Mouse (Mus musculus) midbrain, embryonic 11.5 days (tissue): ENCODE data around the gene Prdm13. TPM values are rescaled to one million over a fixed set of nuclear protein-coding genes. Genes with fewer than 3 reads are reported as not detected.

Experiments used
- ATAC-seq: fragments of 200-750 bp; cut with Nextera tagmentation; 2 replicates; pipeline ENCODE4 v1.8.0; 2017; ENCODE audit warnings: moderate TSS enrichment, moderate library complexity; ENCODE audit not compliant: low FRiP score
- DNase-seq: peaks from one replicate; pipeline ENCODE4 v3.0.0; 2015; ENCODE audit warnings: low spot score; ENCODE audit errors: missing footprints
- H3K27ac ChIP-seq: fragments of 300-500 bp; sonication (generic); 2 replicates; pipeline ENCODE4 v1.5.1; 2014; ENCODE audit warnings: low read depth, low read length
- H3K27me3 ChIP-seq: fragments of 300-500 bp; sonication (generic); 2 replicates; pipeline ENCODE4 v1.6.1; 2014; ENCODE audit warnings: mild to moderate bottlenecking, low read length, moderate library complexity, mixed read lengths; ENCODE audit not compliant: control insufficient read depth, insufficient read depth
- H3K36me3 ChIP-seq: fragments of 300-500 bp; sonication (generic); 2 replicates; pipeline ENCODE4 v1.6.1; 2014; ENCODE audit warnings: mild to moderate bottlenecking, low read length, moderate library complexity, mixed read lengths; ENCODE audit not compliant: control insufficient read depth, insufficient read depth
- H3K4me1 ChIP-seq: fragments of 300-500 bp; sonication (generic); 2 replicates; pipeline ENCODE4 v1.6.1; 2014; ENCODE audit warnings: low read length; ENCODE audit not compliant: control insufficient read depth, insufficient read depth
- H3K4me2 ChIP-seq: fragments of 300-500 bp; sonication (generic); 2 replicates; pipeline ENCODE4 v1.6.1; 2014; ENCODE audit warnings: mild to moderate bottlenecking, moderate library complexity
- H3K4me3 ChIP-seq: fragments of 300-500 bp; sonication (generic); 2 replicates; pipeline ENCODE4 v1.5.1; 2014; ENCODE audit warnings: low read depth, low read length
- H3K9ac ChIP-seq: fragments of 300-500 bp; sonication (generic); 2 replicates; pipeline ENCODE4 v1.6.1; 2014; ENCODE audit warnings: low read length
- H3K9me3 ChIP-seq: fragments of 300-500 bp; sonication (generic); 2 replicates; pipeline ENCODE4 v1.6.1; 2016; ENCODE audit warnings: low read length; ENCODE audit not compliant: control insufficient read depth
- WGBS: fragments of 180-500 bp; shearing (Covaris S2); extraction: QIAGEN DNeasy Blood & Tissue Kit; methylation state at CpG from one replicate; pipeline ENCODE4 v1.1.7; 2014; 5-methylcytosine and 5-hydroxymethylcytosine counted together
- polyA plus RNA-seq: library from polyadenylated mRNA; unstranded; fragments of >200 nt; fragmentation: Nextera tagmentation; extraction: Ambion mirVana; gene quantifications from 2 replicates; pipeline ENCODE4 v1.2.1, GENCODE M21; 2014

Prdm13 gene
- polyA plus RNA-seq, 1 experiment from 2014 or later, result 0.25 TPM

GRCm38 (mm10) chr4:21689492-21689941 is 3.8 kb upstream of the Prdm13 start:
- Histone ChIP-seq H3K4me2 (peak overlapping the region; percentile 95), H3K9ac (no peak overlapping the region), H3K4me3 (peak overlapping the region; percentile 46; the same call in 1 of the 2 replicates), H3K27me3 (peaks cover 83% of the 10 kb centered on the region), H3K9me3 (no peaks in the 10 kb centered on the region), H3K27ac (no peak overlapping the region), H3K4me1 (peaks cover 17% of the 10 kb centered on the region), H3K36me3 (no peaks in the 10 kb centered on the region)
- DNase-seq, result peak; percentile 94
- ATAC-seq, result peak; percentile 10
- under 1% methylated on average over 18 of the region's 18 CpGs for WGBS

GRCm38 (mm10) chr4:21688703-21689200 is 3.0 kb upstream of the Prdm13 start:
- Histone ChIP-seq H3K9me3 (no peaks in the 10 kb centered on the region), H3K4me2 (peak overlapping the region; percentile 95), H3K36me3 (no peaks in the 10 kb centered on the region), H3K27ac (no peak overlapping the region), H3K4me1 (peaks cover 17% of the 10 kb centered on the region), H3K4me3 (peak overlapping the region; percentile 46), H3K9ac (peak overlapping the region; percentile 63), H3K27me3 (peaks cover 90% of the 10 kb centered on the region)
- peak; percentile 76 for ATAC-seq
- peak; percentile 94 for DNase-seq
- WGBS, result under 1% methylated on average over 54 of the region's 64 CpGs

- Histone ChIP-seq H3K4me3 (peak overlapping the region; percentile 46), H3K4me2 (peak overlapping the region; percentile 95), H3K4me1 (peaks cover 17% of the 10 kb centered on the region), H3K9me3 (no peaks in the 10 kb centered on the region), H3K27me3 (peaks cover 95% of the 10 kb centered on the region), H3K9ac (peak overlapping the region; percentile 63), H3K27ac (no peak overlapping the region), H3K36me3 (no peaks in the 10 kb centered on the region)
- WGBS, result 1% methylated on average over 50 of the region's 51 CpGs
- ATAC-seq (peak; percentile 70), DNase-seq (peak; percentile 96)
Measured at GRCm38 (mm10) chr4:21687783-21688702, 2.3 kb upstream of the Prdm13 start.

GRCm38 (mm10) chr4:21686934-21687333 is 1.2 kb upstream of the Prdm13 start:
- no peaks in the 10 kb centered on the region for H3K36me3 ChIP-seq
- H3K27me3 ChIP-seq, result peaks cover 96% of the 10 kb centered on the region
- no peak overlapping the region for H3K27ac ChIP-seq
- no peak overlapping the region for H3K4me3 ChIP-seq
- no peaks in the 10 kb centered on the region for H3K9me3 ChIP-seq
- 0% methylated on average over 5 of the region's 5 CpGs for WGBS
- DNase-seq (no peak), ATAC-seq (no peak)
- no peak overlapping the region for H3K4me2 ChIP-seq
- H3K9ac ChIP-seq, result no peak overlapping the region
- H3K4me1 ChIP-seq, result peaks cover 17% of the 10 kb centered on the region

- H3K4me3 ChIP-seq, result no peak overlapping the region
- no peaks in the 10 kb centered on the region for H3K9me3 ChIP-seq
- H3K27ac ChIP-seq, result no peak overlapping the region
- DNase-seq (peak; percentile 93), ATAC-seq (no peak)
- no peaks in the 10 kb centered on the region for H3K36me3 ChIP-seq
- no peak overlapping the region for H3K4me2 ChIP-seq
- peaks cover 17% of the 10 kb centered on the region for H3K4me1 ChIP-seq
- WGBS, result under 1% methylated on average over 11 of the region's 11 CpGs
- H3K9ac ChIP-seq, result no peak overlapping the region
- peaks cover 96% of the 10 kb centered on the region for H3K27me3 ChIP-seq
Measured at GRCm38 (mm10) chr4:21686416-21686815, 653 bp upstream of the Prdm13 start.

GRCm38 (mm10) chr4:21684341-21684970 is 1.3 kb downstream of the Prdm13 start:
- ATAC-seq (no peak), DNase-seq (peak; percentile 92)
- Histone ChIP-seq H3K36me3 (no peaks in the 10 kb centered on the region), H3K27me3 (peaks cover 97% of the 10 kb centered on the region), H3K27ac (no peak overlapping the region), H3K4me3 (no peak overlapping the region), H3K9me3 (no peaks in the 10 kb centered on the region), H3K4me2 (no peak overlapping the region), H3K4me1 (peaks cover 11% of the 10 kb centered on the region), H3K9ac (no peak overlapping the region)
- 2% methylated on average over 14 of the region's 14 CpGs for WGBS

- peak; percentile 91 for DNase-seq
- Histone ChIP-seq H3K4me3 (no peak overlapping the region), H3K27me3 (peaks cover 100% of the 10 kb centered on the region), H3K9me3 (no peaks in the 10 kb centered on the region), H3K4me1 (peaks cover 8% of the 10 kb centered on the region), H3K9ac (no peak overlapping the region), H3K27ac (no peak overlapping the region), H3K36me3 (no peaks in the 10 kb centered on the region), H3K4me2 (no peak overlapping the region)
- no peak for ATAC-seq
- WGBS, result 10% methylated on average over 10 of the region's 10 CpGs
Measured at GRCm38 (mm10) chr4:21682421-21683150, 3.2 kb downstream of the Prdm13 start.

- Histone ChIP-seq H3K27ac (no peak overlapping the region), H3K4me1 (peaks cover 7% of the 10 kb centered on the region), H3K36me3 (no peaks in the 10 kb centered on the region), H3K27me3 (peaks cover 97% of the 10 kb centered on the region), H3K9ac (no peak overlapping the region), H3K4me3 (no peak overlapping the region), H3K9me3 (no peaks in the 10 kb centered on the region), H3K4me2 (no peak overlapping the region)
- ATAC-seq (no peak), DNase-seq (peak; percentile 89)
- 5% methylated on average over 10 of the region's 10 CpGs for whole genome bisulfite sequencing
Measured at GRCm38 (mm10) chr4:21680971-21681370, 4.8 kb downstream of the Prdm13 start.
